Mouse (Mus musculus) layer of hippocampus, postnatal 36 days (tissue): ENCODE measurements around the gene Olfr1148. TPM values are rescaled to one million over a fixed set of nuclear protein-coding genes. Genes with fewer than 3 reads are reported as not detected.

ENCODE experiments used
- DNase-seq, 2 experiments: peaks; one replicate each; pipeline ENCODE4 v3.0.0; 2022
- total RNA-seq, 2 experiments: library from RNA; stranded (reverse); gene quantifications; 2 replicates each; pipeline ENCODE4 v1.2.3; 2021

Olfr1148 gene
- not detected for total RNA-seq

DNA sequence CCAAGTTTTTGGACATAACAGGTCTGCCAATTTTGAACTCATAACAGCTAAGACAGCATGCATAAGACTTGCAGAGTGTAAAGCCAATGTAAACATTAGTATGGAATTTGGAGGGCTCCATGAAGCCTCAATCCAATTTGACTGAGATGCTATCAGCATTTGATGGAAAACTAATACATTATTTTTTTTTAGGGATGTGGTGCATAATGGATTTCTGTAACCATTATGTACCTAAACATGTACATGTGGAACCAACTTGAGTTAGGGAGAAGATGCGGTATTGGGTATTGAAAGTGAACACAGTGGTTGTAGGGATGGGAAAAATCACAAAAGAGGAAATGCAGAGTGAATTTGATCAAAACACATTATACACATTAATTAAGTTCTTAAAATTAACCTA lies at the start of gene Olfr1148:
TSS of gene Olfr1148 (plus strand) at position 301 of the 400 bp plus-strand sequence.
- DNase-seq: no peak

DNA sequence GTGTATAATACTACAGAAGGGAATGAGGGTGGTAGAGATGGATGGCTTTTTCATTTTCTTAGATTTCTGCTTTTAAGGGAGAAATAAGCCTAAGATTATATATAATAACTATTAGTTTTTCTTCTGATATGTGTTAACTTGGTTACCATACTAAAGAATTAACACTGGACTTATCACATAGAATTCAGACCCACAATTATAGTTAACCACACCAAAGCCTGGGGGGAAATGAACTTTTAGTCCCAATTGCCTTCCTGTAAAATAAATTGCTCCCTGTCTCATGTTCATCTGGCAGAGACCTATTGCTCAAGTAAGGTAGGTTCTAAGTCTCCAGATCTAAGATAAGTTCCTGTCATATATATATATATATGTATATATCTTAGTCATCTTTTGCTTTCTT lies 30.0 kb upstream of the Olfr1148 start, which contains the start of gene Olfr1143:
TSS of gene Olfr1143 (plus strand) at position 301 of the 400 bp plus-strand sequence.
- DNase-seq: no peak

DNA sequence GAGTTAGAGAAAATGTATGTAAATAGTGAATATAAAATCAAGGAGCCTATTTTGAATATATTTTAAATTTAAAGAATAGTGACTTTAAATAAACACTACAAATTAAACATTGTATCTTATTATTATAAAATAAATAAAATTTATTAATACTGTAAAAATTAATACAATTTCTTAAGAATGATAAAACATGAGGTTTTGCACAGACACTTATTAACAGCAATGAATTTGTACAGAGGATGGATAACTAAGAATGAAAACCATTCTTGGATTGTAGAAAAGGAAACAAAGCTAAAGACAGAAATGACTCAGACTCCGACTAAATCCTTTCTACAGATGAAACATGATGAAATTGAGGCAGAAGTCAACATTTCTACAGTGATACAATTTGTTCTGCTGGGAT lies 20.8 kb upstream of the Olfr1148 start, which contains the start of gene Olfr1145:
TSS of gene Olfr1145 (plus strand) at position 301 of the 400 bp plus-strand sequence.
- no peak for DNase-seq

DNA sequence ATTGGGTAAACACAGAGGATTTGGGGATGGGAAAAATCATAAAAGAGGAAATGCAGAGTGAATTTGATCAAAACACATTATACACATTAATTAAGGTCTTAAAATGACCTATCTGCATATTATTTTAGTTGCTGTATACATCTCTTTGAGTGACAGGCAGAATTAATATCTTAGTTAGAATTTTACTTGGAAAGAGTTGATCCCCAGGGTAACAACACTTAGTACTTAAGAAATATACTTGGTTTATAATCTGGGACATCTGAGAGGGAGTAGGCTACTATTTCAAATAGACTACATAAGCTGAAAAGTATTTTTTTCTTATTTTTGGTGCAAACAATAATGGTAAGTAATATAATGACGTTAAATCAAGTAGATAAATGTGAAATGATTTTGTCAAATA lies 13.4 kb downstream of the Olfr1148 start, which contains the start of gene Olfr1150-ps1:
TSS of gene Olfr1150-ps1 (plus strand) at position 301 of the 400 bp plus-strand sequence.
- no peak for DNase-seq

DNA sequence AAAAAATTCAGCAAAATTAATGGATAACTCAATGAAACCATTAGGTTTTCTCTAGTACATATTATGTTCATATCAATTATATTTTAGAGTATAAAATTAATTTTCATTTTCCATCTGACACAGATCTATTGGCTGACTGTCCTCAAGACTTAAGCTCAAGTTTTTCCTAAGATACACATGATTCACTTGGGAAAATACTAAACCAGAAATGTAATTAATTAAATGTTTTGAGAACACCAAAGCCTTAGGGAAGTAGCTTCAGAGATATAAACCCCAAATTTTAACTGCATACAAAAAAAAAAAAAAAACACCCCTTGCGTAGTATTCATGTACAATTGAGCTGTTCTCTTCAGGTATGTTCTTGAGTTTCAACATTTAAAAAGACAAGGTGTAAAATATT lies 25.2 kb downstream of the Olfr1148 start, which contains the start of gene Olfr1151:
TSS of gene Olfr1151 (plus strand) at position 301 of the 400 bp plus-strand sequence.
- no peak for DNase-seq

DNA sequence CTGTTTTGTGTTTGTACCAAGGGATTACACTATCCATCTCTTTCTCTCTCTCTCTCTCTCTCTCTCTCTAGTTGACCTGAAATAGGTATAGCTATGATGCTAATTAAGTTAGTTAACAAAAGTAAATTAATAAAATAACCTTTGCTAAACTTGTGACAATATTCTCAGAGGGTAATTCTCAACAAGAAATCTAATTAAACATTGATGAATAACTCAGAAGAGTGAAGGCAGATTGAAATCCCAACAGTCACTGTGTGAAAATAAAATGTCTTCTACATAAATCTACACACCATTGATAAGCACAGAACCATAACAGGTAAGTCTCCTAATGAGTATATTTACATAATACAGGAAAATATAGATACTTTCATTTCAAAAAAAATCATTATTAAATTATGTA lies 35.9 kb downstream of the Olfr1148 start, which contains the start of gene Olfr1152:
TSS of gene Olfr1152 (plus strand) at position 301 of the 400 bp plus-strand sequence.
- no peak for DNase-seq

Other genes starting within 250 kb of the Olfr1148 start
- gene Olfr1130, start 224.3 kb upstream of the Olfr1148 start, total RNA-seq: not detected
- gene Olfr1131, start 203.4 kb upstream of the Olfr1148 start, total RNA-seq: not detected
- gene Olfr1132, start 193.0 kb upstream of the Olfr1148 start, total RNA-seq: not detected
- not detected for gene Olfr1133, start 183.2 kb upstream of the Olfr1148 start, total RNA-seq
- gene Olfr1134, start 172.1 kb upstream of the Olfr1148 start, total RNA-seq: not detected
- gene Olfr1135, start 156.9 kb upstream of the Olfr1148 start, total RNA-seq: not detected
- gene Olfr1136, start 136.6 kb upstream of the Olfr1148 start, total RNA-seq: not detected
- not detected for gene Olfr1137, start 117.4 kb upstream of the Olfr1148 start, total RNA-seq
- gene Olfr1138, start 90.6 kb upstream of the Olfr1148 start, total RNA-seq: not detected
- not detected for gene Olfr1140, start 86.8 kb upstream of the Olfr1148 start, total RNA-seq
- not detected for gene Olfr1141, start 76.5 kb upstream of the Olfr1148 start, total RNA-seq
- gene Olfr152, start 51.0 kb upstream of the Olfr1148 start, total RNA-seq: not detected
- not detected for gene Olfr1143, start 29.9 kb upstream of the Olfr1148 start, total RNA-seq
- not detected for gene Olfr1145, start 20.7 kb upstream of the Olfr1148 start, total RNA-seq
- gene Olfr1150-ps1, start 13.5 kb downstream of the Olfr1148 start, total RNA-seq: not detected
- not detected for gene Olfr1151, start 25.3 kb downstream of the Olfr1148 start, total RNA-seq
- gene Olfr1152, start 36.0 kb downstream of the Olfr1148 start, total RNA-seq: not detected
- not detected for gene Olfr1153, start 64.4 kb downstream of the Olfr1148 start, total RNA-seq
- not detected for gene Olfr1154, start 74.6 kb downstream of the Olfr1148 start, total RNA-seq
- not detected for gene Olfr1155, start 114.6 kb downstream of the Olfr1148 start, total RNA-seq
- under 1 TPM in 1 of 2 experiments, not detected in 1; 0.10 TPM for gene Olfr1156, start 122.6 kb downstream of the Olfr1148 start, total RNA-seq
- gene Olfr1157, start 137.8 kb downstream of the Olfr1148 start, total RNA-seq: not detected
- gene Olfr74, start 144.1 kb downstream of the Olfr1148 start, total RNA-seq: not detected
- gene Olfr1158, start 159.6 kb downstream of the Olfr1148 start, total RNA-seq: not detected
- not detected for gene Olfr1160, start 177.7 kb downstream of the Olfr1148 start, total RNA-seq
- gene Olfr1161, start 192.2 kb downstream of the Olfr1148 start, total RNA-seq: not detected
- gene Olfr73, start 207.2 kb downstream of the Olfr1148 start, total RNA-seq: not detected
- not detected for gene Olfr1162, start 220.6 kb downstream of the Olfr1148 start, total RNA-seq
- not detected for gene Olfr1163, start 241.3 kb downstream of the Olfr1148 start, total RNA-seq